Comparison of ENCODE assay signal across 9 mouse cellular contexts in genomic region chr4:59756332-59757082, GRCm38 (mm10). TPM values are rescaled to one million over a fixed set of nuclear protein-coding genes. Genes with fewer than 3 reads are reported as not detected.
A peak's percentile ranks its signal among the peaks of the same experiment; 100 is the strongest.
DNase-seq lines count a peak whose midpoint lies in the region; ATAC-seq lines count a peak whose summit lies in the region.
"Had no signal": no experiment of that assay in that cellular context is flagged by ENCODE, and none has a peak within 500 bp of the region (broad histone marks: within the 10 kb centered on the region; RNA-seq: fewer than 3 reads in every experiment).

No protein-coding gene starts in this region.

- no peaks in the 10 kb centered on the region for H3K27me3 ChIP-seq in midbrain, embryonic 13.5 days
- no peaks in the 10 kb centered on the region for H3K27me3 ChIP-seq in midbrain, embryonic 16.5 days (ENCODE audit: control insufficient read depth, insufficient read depth, low read depth, low read length)
- H3K27me3 ChIP-seq: limb, embryonic 15.5 days had no signal

- no peak overlapping the region for H3K4me3 ChIP-seq in midbrain, embryonic 13.5 days (replicated peaks)
- H3K4me3 ChIP-seq in midbrain, embryonic 16.5 days (ENCODE audit: low read depth, low read length): no peak overlapping the region
- H3K4me3 ChIP-seq: limb, embryonic 15.5 days had no signal

- H3K4me2 ChIP-seq in midbrain, embryonic 13.5 days (replicated peaks): no peak overlapping the region
- no peak overlapping the region for H3K4me2 ChIP-seq in midbrain, embryonic 16.5 days (ENCODE audit: low read length)
- H3K4me2 ChIP-seq: limb, embryonic 15.5 days had no signal

- no peak overlapping the region for H3K9ac ChIP-seq in midbrain, embryonic 13.5 days (replicated peaks)
- no peak overlapping the region for H3K9ac ChIP-seq in midbrain, embryonic 16.5 days (ENCODE audit: low read depth, low read length)
- H3K9ac ChIP-seq: limb, embryonic 15.5 days had no signal

- H3K27ac ChIP-seq in midbrain, embryonic 13.5 days: no peak overlapping the region
- H3K27ac ChIP-seq in midbrain, embryonic 16.5 days (ENCODE audit: low read length): no peak overlapping the region
- H3K27ac ChIP-seq: limb, embryonic 15.5 days had no signal

- H3K9me3 ChIP-seq in midbrain, embryonic 13.5 days: no peaks in the 10 kb centered on the region
- no peaks in the 10 kb centered on the region for H3K9me3 ChIP-seq in midbrain, embryonic 16.5 days (replicated peaks; ENCODE audit: control insufficient read depth, low read length, poor library complexity, severe bottlenecking)
- H3K9me3 ChIP-seq: limb, embryonic 15.5 days had no signal

- H3K36me3 ChIP-seq in midbrain, embryonic 13.5 days: peaks cover 16% of the 10 kb centered on the region
- H3K36me3 ChIP-seq in midbrain, embryonic 16.5 days (ENCODE audit: control insufficient read depth, insufficient read depth, low read length): no peaks in the 10 kb centered on the region

- H3K4me1 ChIP-seq in midbrain, embryonic 13.5 days (replicated peaks): 0 out of 2 replicates have a peak, but pooled peaks cover 5% of the 10 kb centered on the region
- no peaks in the 10 kb centered on the region; the same call in 1 of the 2 replicates for H3K4me1 ChIP-seq in midbrain, embryonic 16.5 days (ENCODE audit: control insufficient read depth, insufficient read depth, low read length)

- peak; percentile 73 for DNase-seq in 416B (ENCODE audit: low read depth)
- DNase-seq in Muller cell, postnatal 12 days (ENCODE audit: inconsistent ontology term): peak; percentile 87
- DNase-seq in cerebellum, postnatal 36 days: peak; percentile 83 to 88
- DNase-seq in heart, postnatal 10 days: peak; percentile 80 to 83
- DNase-seq in left cerebral cortex, adult 18-20 months (ENCODE audit: low spot score in 2 of 2): peak; percentile 78 to 82
- peak; percentile 66 for DNase-seq in right cerebral cortex, postnatal 14 days

- 88% methylated on average over 9 of the region's 9 CpGs for WGBS in midbrain, embryonic 13.5 days
- WGBS in midbrain, embryonic 16.5 days: 89% methylated on average over 9 of the region's 9 CpGs

- ATAC-seq in midbrain, embryonic 13.5 days: no peak
- ATAC-seq in midbrain, embryonic 16.5 days: no peak

- intact Hi-C loops in heart, postnatal 10 days (cut with DNase I): no loop called here

RNA-seq across cellular contexts. Expression of gene Inip, which starts 44.9 kb away (rescaled TPM):
- 10 to 100 TPM; 13.5 to 17.4 TPM for total RNA-seq in heart, postnatal 10 days (2021)
- 10 to 100 TPM; 21.7 to 27.0 TPM for total RNA-seq in left cerebral cortex, adult 18-20 months (2021)
- polyA plus RNA-seq in midbrain, embryonic 13.5 days (2015; fragmentation: Nextera tagmentation; extraction: Ambion mirVana): 80.1 and 82.0 TPM in 2 replicates
- polyA plus RNA-seq in midbrain, embryonic 16.5 days (2015; fragmentation: Nextera tagmentation; extraction: Ambion mirVana): 54.3 and 59.0 TPM in 2 replicates

RNA-seq across cellular contexts. Expression of gene Snx30, which starts 49.1 kb away (rescaled TPM):
- 1 to 10 TPM; 8.1 to 8.9 TPM for total RNA-seq in heart, postnatal 10 days (2021)
- total RNA-seq in left cerebral cortex, adult 18-20 months (2021): 10 to 100 TPM; 38.7 to 40.8 TPM
- 13.7 and 14.3 TPM in 2 replicates for polyA plus RNA-seq in midbrain, embryonic 13.5 days (2015; fragmentation: Nextera tagmentation; extraction: Ambion mirVana)
- 17.0 and 17.7 TPM in 2 replicates for polyA plus RNA-seq in midbrain, embryonic 16.5 days (2015; fragmentation: Nextera tagmentation; extraction: Ambion mirVana)

Comparison
In these comparisons a context has a peak if more than half of its experiments do, and no peak if none do; other contexts are left out.
1. RNA of gene Snx30, which starts 49.1 kb away (total RNA-seq): 38.7 to 40.8 TPM in left cerebral cortex, adult 18-20 months; 8.1 to 8.9 TPM in heart, postnatal 10 days; every median in the first group is over 4 times any median in the second.
2. Peak in every context shown above with its lines, with median percentiles within 50 percentile points of each other: DNase-seq.